Mouse (Mus musculus): ENCODE measurements around the gene Olfr659.

Olfr659 gene

DNA sequence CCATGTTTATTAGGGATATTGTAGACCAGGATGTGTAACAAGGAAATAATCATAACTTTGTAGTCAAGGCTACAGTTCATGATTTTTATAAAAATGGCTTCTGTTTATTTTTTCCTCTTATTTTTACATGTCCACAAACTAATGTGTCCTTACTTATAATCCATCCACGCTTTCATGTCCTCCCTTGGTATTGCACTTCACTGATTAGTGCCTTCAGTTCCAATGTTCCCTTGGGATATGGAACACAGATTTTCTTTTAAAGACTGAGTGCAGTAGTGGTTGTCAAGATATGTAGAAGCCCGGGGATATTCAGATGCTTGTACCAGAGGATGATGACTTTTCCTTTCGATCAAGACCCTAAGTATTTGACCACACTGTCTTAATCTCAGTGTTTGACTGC, at the start of gene Olfr659:
Gene Olfr659, plus strand, starts transcription at position 301 of the 400 bp plus-strand sequence.
- DNase-seq, result no peak

DNA sequence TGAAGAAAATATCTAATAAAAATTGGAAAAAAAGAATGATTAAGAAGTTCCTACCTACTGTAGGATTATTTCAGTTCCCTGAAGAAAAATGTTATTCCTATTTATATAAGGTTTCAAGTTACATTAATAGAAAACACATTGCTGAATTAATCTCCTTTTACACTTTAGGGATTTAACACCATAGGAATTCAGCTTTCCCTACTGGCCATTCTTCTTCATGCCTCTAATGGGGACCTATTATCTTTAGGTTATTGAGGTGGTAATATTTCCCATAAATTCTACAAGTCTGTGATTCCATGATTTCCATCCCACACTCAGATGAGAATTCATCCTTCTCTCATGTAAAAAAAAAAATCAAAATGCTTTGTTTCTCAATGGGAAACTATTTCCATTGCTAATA, 42.1 kb upstream of the Olfr659 start, which contains the start of gene Olfr657:
Gene Olfr657, plus strand, starts transcription at position 301 of the 400 bp plus-strand sequence.
- DNase-seq, result no peak

DNA sequence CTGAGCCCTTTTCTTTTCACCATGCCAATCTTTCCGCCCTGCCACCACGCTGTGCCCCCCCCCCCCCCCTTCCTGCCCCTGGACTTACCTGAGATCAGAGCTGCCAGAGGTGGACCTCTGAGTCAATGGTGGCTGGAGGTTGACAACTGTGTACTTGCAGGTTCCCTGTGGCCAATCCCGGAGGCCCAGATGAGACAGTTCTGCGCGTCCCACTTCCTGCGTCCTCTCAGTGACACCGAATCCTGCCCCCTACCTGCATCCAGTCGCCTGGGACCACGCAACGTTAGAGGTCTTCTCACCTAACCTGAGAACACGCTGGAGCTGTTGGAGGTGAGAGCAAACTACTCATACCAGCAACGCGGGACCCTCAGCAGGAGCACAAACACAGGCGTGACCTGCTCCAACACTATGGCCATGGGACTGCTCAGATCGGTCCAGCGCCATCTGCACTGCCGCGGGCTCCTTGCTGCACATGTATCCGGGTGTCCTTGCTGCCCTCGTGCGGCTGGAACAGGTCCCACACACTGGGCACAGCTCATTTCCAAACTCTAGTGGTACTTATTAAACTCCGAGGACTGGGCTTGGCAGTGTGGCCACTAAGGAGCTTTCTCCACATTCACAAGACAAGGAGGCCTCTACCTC, 19.6 kb upstream of the Olfr659 start, which contains the start of gene Olfr658:
Gene Olfr658, minus strand, starts transcription at position 465 of the 642 bp plus-strand sequence.
- DNase-seq, result peak; percentile 15 to 16

DNA sequence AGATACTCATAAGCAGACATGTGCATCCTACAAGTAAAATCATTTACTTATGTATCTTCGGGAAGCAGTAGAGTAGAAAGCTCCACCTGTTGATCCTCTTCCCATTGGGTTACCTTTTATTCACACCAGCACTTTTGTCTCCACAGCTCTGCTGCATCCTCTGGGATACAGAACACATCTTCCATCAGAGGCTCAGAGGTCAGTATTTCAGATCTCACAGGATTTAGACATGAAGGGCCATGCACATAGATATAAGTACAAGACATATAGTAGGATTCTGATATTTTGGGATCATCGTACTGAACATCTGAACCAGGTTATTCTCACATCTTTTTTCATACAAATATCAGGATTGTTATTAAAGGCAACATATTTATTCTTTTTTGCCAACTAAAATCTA, 19.6 kb downstream of the Olfr659 start, which contains the start of gene Olfr661:
Gene Olfr661, plus strand, starts transcription at position 301 of the 400 bp plus-strand sequence.
- no peak for DNase-seq
